30 mouse cellular contexts compared by ENCODE assay signal in genomic region chr7:133518926-133519325, GRCm38 (mm10).
DNase-seq lines count a peak whose midpoint lies in the region; ATAC-seq and TF ChIP-seq lines count a peak whose summit lies in the region.
"Had no signal": no experiment of that assay in that cellular context is flagged by ENCODE, and none has a peak within 500 bp of the region (broad histone marks: within the 10 kb centered on the region; RNA-seq: fewer than 3 reads in every experiment).

No protein-coding gene starts in this region.

- H3K79me2 ChIP-seq in MEL (ENCODE audit: control insufficient read depth, insufficient read depth, low read length, poor library complexity): no peaks in the 10 kb centered on the region

- H3K9ac ChIP-seq in midbrain, embryonic 11.5 days (ENCODE audit: low read length): no peak overlapping the region
- H3K9ac ChIP-seq in midbrain, embryonic 14.5 days (replicated peaks; ENCODE audit: low read length): no peak overlapping the region
- no peak overlapping the region for H3K9ac ChIP-seq in MEL (ENCODE audit: control insufficient read depth, low read depth, low read length, poor library complexity, severe bottlenecking)
- no peak overlapping the region for H3K9ac ChIP-seq in kidney, embryonic 14.5 days (ENCODE audit: low read depth, low read length)
- H3K9ac ChIP-seq: embryonic facial prominence, embryonic 13.5 days; forebrain, embryonic 12.5 days; forebrain, embryonic 15.5 days; heart, embryonic 12.5 days; heart, embryonic 15.5 days; hindbrain, embryonic 13.5 days had no signal

- no peak overlapping the region for H3K4me2 ChIP-seq in midbrain, embryonic 11.5 days
- H3K4me2 ChIP-seq in midbrain, embryonic 14.5 days (ENCODE audit: low read length): no peak overlapping the region
- H3K4me2 ChIP-seq in kidney, embryonic 14.5 days (replicated peaks; ENCODE audit: low read depth, low read length): no peak overlapping the region
- H3K4me2 ChIP-seq: embryonic facial prominence, embryonic 13.5 days; forebrain, embryonic 12.5 days; forebrain, embryonic 15.5 days; heart, embryonic 12.5 days; heart, embryonic 15.5 days; hindbrain, embryonic 13.5 days had no signal

- TF ChIP-seq EP300 in MEL (IDR thresholded peaks at IDR 0.05; ENCODE audit: low read depth in 1 of 2, low read length in 2 of 2): no peak

- H3K4me3 ChIP-seq in midbrain, embryonic 11.5 days (ENCODE audit: low read depth, low read length): no peak overlapping the region
- H3K4me3 ChIP-seq in midbrain, embryonic 14.5 days (replicated peaks; ENCODE audit: low read depth, low read length): no peak overlapping the region
- H3K4me3 ChIP-seq in MEL (ENCODE audit: control insufficient read depth in 1 of 2, insufficient read depth in 1 of 2, low read depth in 2 of 2, low read length in 2 of 2): no peak overlapping the region
- H3K4me3 ChIP-seq in kidney, embryonic 14.5 days (ENCODE audit: low read length): no peak overlapping the region
- H3K4me3 ChIP-seq: embryonic facial prominence, embryonic 10.5 days; embryonic facial prominence, embryonic 13.5 days; erythroblast, embryonic 14.5 days; forebrain, embryonic 12.5 days; forebrain, embryonic 15.5 days; heart, embryonic 12.5 days; heart, embryonic 15.5 days; hindbrain, embryonic 10.5 days; hindbrain, embryonic 13.5 days had no signal

- no peak for TF ChIP-seq CTCF in MEL (IDR thresholded peaks at IDR 0.05 in 2 of 3, conservative IDR thresholded peaks at IDR 0.05 in 1 of 3; ENCODE audit: control insufficient read depth in 1 of 3, insufficient read depth in 1 of 3, low read depth in 2 of 3, low read length in 3 of 3, poor library complexity in 1 of 3, severe bottlenecking in 1 of 3)

- no peaks in the 10 kb centered on the region for H3K4me1 ChIP-seq in midbrain, embryonic 11.5 days (ENCODE audit: control insufficient read depth, insufficient read depth, low read length)
- H3K4me1 ChIP-seq in midbrain, embryonic 14.5 days (ENCODE audit: control insufficient read depth, insufficient read depth, low read length): no peaks in the 10 kb centered on the region
- no peaks in the 10 kb centered on the region for H3K4me1 ChIP-seq in MEL (ENCODE audit: control insufficient read depth in 1 of 2, insufficient read depth in 2 of 2, low read length in 2 of 2)
- H3K4me1 ChIP-seq in kidney, embryonic 14.5 days (ENCODE audit: control insufficient read depth, insufficient read depth, low read length): no peaks in the 10 kb centered on the region
- H3K4me1 ChIP-seq: embryonic facial prominence, embryonic 10.5 days; forebrain, embryonic 12.5 days; forebrain, embryonic 15.5 days; heart, embryonic 12.5 days; heart, embryonic 15.5 days; hindbrain, embryonic 10.5 days; hindbrain, embryonic 13.5 days had no signal

- TF ChIP-seq POLR2A in MEL (IDR thresholded peaks at IDR 0.05; ENCODE audit: control insufficient read depth in 1 of 2, insufficient read depth in 1 of 2, low read depth in 1 of 2, low read length in 2 of 2, poor library complexity in 1 of 2): no peak

- WGBS in midbrain, embryonic 11.5 days: 85% methylated on average over 3 of the region's 3 CpGs
- 88% methylated on average over 3 of the region's 3 CpGs for WGBS in midbrain, embryonic 14.5 days
- 87% methylated on average over 3 of the region's 3 CpGs for WGBS in kidney, embryonic 14.5 days

- 0 out of 2 replicates have a peak, but pooled peaks have one; percentile 62 for ATAC-seq in frontal cortex, adult (ENCODE audit: low TSS enrichment)
- ATAC-seq in midbrain, embryonic 11.5 days (ENCODE audit: low FRiP score): no peak
- no peak for ATAC-seq in midbrain, embryonic 14.5 days (ENCODE audit: low FRiP score, low TSS enrichment)
- no peak for ATAC-seq in kidney, embryonic 14.5 days (ENCODE audit: low FRiP score, low TSS enrichment)
- ATAC-seq: CD4-positive, CD25-positive, alpha-beta regulatory T cell, adult 4 months; forebrain, embryonic 15.5 days; hindbrain, embryonic 16.5 days had no signal

- H3K36me3 ChIP-seq in midbrain, embryonic 11.5 days (ENCODE audit: control insufficient read depth, insufficient read depth, low read length): no peaks in the 10 kb centered on the region
- no peaks in the 10 kb centered on the region for H3K36me3 ChIP-seq in midbrain, embryonic 14.5 days (ENCODE audit: control insufficient read depth, insufficient read depth, low read length)
- no peaks in the 10 kb centered on the region for H3K36me3 ChIP-seq in MEL (ENCODE audit: control insufficient read depth in 1 of 2, insufficient read depth in 2 of 2, low read length in 2 of 2)
- H3K36me3 ChIP-seq in kidney, embryonic 14.5 days (ENCODE audit: control insufficient read depth, insufficient read depth, low read length): no peaks in the 10 kb centered on the region
- H3K36me3 ChIP-seq: embryonic facial prominence, embryonic 10.5 days; embryonic facial prominence, embryonic 13.5 days; forebrain, embryonic 12.5 days; forebrain, embryonic 15.5 days; heart, embryonic 12.5 days; heart, embryonic 15.5 days; hindbrain, embryonic 10.5 days; hindbrain, embryonic 13.5 days had no signal

- TF ChIP-seq RAD21 in MEL (IDR thresholded peaks at IDR 0.05; ENCODE audit: low read depth, low read length): no peak

- no peak overlapping the region for H3K27ac ChIP-seq in midbrain, embryonic 11.5 days (ENCODE audit: low read depth, low read length)
- no peak overlapping the region for H3K27ac ChIP-seq in midbrain, embryonic 14.5 days (replicated peaks; ENCODE audit: low read depth, low read length)
- no peak overlapping the region for H3K27ac ChIP-seq in MEL (ENCODE audit: control insufficient read depth, low read depth, low read length)
- H3K27ac ChIP-seq in kidney, embryonic 14.5 days (ENCODE audit: low read depth, low read length): no peak overlapping the region
- H3K27ac ChIP-seq: embryonic facial prominence, embryonic 10.5 days; embryonic facial prominence, embryonic 13.5 days; forebrain, embryonic 12.5 days; forebrain, embryonic 15.5 days; heart, embryonic 15.5 days; hindbrain, embryonic 10.5 days; hindbrain, embryonic 13.5 days had no signal

- no peak for DNase-seq in frontal cortex, postnatal 25 days (ENCODE audit: low spot score in 2 of 2)
- DNase-seq in midbrain, embryonic 11.5 days (ENCODE audit: low spot score, missing footprints): peak; percentile 60
- no peak for DNase-seq in midbrain, embryonic 14.5 days
- peak; percentile 20 for DNase-seq in MEL (ENCODE audit: low read depth, low spot score)
- peak; percentile 69 for DNase-seq in brain, adult 2 months (ENCODE audit: low read depth, low spot score)
- no peak for DNase-seq in liver
- DNase-seq: adrenal gland, adult 2 months; adrenal gland, postnatal 14 days; cerebellum, adult 11-12 months; cerebellum, adult 8-10 months; cerebellum, postnatal 10 days; cerebellum, postnatal 36 days; embryo, embryonic 11 days; gastrocnemius, postnatal 25 days; heart, adult 18-20 months; heart, postnatal 10 days; heart, postnatal 36 days had no signal

- H3K9me3 ChIP-seq in midbrain, embryonic 11.5 days (ENCODE audit: control insufficient read depth, low read length): no peaks in the 10 kb centered on the region
- H3K9me3 ChIP-seq in midbrain, embryonic 14.5 days (ENCODE audit: control insufficient read depth, low read length): no peaks in the 10 kb centered on the region
- H3K9me3 ChIP-seq in MEL (replicated peaks; ENCODE audit: insufficient read depth, low read length): no peaks in the 10 kb centered on the region
- H3K9me3 ChIP-seq in kidney, embryonic 14.5 days (ENCODE audit: control insufficient read depth, low read length): no peaks in the 10 kb centered on the region
- H3K9me3 ChIP-seq: embryonic facial prominence, embryonic 10.5 days; embryonic facial prominence, embryonic 13.5 days; forebrain, embryonic 12.5 days; forebrain, embryonic 15.5 days; heart, embryonic 12.5 days; heart, embryonic 15.5 days; hindbrain, embryonic 10.5 days; hindbrain, embryonic 13.5 days had no signal

- no peaks in the 10 kb centered on the region for H3K27me3 ChIP-seq in midbrain, embryonic 11.5 days (ENCODE audit: control insufficient read depth, insufficient read depth, low read length)
- no peaks in the 10 kb centered on the region for H3K27me3 ChIP-seq in midbrain, embryonic 14.5 days (ENCODE audit: control insufficient read depth, insufficient read depth, low read length)
- H3K27me3 ChIP-seq in MEL (ENCODE audit: control insufficient read depth in 1 of 2, insufficient read depth in 2 of 2, low read length in 2 of 2): no peaks in the 10 kb centered on the region
- no peaks in the 10 kb centered on the region for H3K27me3 ChIP-seq in kidney, embryonic 14.5 days (ENCODE audit: control insufficient read depth, insufficient read depth, low read length)
- H3K27me3 ChIP-seq: embryonic facial prominence, embryonic 13.5 days; forebrain, embryonic 12.5 days; forebrain, embryonic 15.5 days; heart, embryonic 12.5 days; heart, embryonic 15.5 days; hindbrain, embryonic 13.5 days had no signal

TF ChIP-seq in MEL, 35 proteins besides CTCF, POLR2A, EP300 and RAD21:
- TF ChIP-seq USF2 (IDR thresholded peaks at IDR 0.05; ENCODE audit: borderline replicate concordance in 1 of 2, insufficient read depth in 1 of 2, low read depth in 1 of 2, low read length in 2 of 2): no peak
- 0 out of 2 replicates have a peak, but pooled peaks have one; percentile 23 for TF ChIP-seq JUND (IDR thresholded peaks at IDR 0.05; ENCODE audit: low read depth, low read length)

Comparison
In these comparisons a context has a peak if more than half of its experiments do, and no peak if none do; other contexts are left out.
1. DNase-seq: peak in midbrain, embryonic 11.5 days (single experiment), MEL (single experiment) and brain, adult 2 months (single experiment); none in frontal cortex, postnatal 25 days (0 of 2), midbrain, embryonic 14.5 days (single experiment) and liver (single experiment).